In the genomic region with DNA sequence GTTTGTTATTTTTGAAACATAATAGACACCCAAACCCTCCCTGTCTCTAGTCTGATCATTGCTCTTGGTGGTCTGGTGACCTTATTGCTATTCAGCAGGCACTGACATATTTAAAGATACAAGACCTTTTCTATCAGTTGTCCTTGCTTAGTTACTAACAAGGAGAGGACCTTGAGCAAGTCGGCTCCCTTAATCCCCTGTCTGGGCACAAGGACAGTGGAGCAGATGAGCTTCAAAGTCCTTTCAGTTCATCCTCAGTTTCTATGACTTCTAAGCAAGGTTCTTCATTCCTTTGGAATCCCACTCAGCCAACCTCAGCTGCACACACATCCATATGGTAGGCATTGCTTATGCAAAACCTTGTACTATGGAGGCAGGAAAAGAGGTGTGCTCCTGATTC, we compare ENCODE assay signal across 31 mouse cellular contexts.
"Had no signal": no experiment of that assay in that cellular context is flagged by ENCODE, and none has a peak within 500 bp of the region (broad histone marks: within the 10 kb centered on the region; RNA-seq: fewer than 3 reads in every experiment).

No protein-coding gene starts in this region.

- H3K4me3 ChIP-seq: limb, embryonic 10.5 days; limb, embryonic 12.5 days; limb, embryonic 13.5 days; limb, embryonic 15.5 days; liver, embryonic 12.5 days; liver, embryonic 13.5 days; liver, embryonic 15.5 days; lung, embryonic 15.5 days; megakaryocyte, embryonic 14.5 days; midbrain, embryonic 10.5 days; midbrain, embryonic 12.5 days; midbrain, embryonic 13.5 days; midbrain, embryonic 15.5 days; myocyte; neural tube, embryonic 12.5 days; neural tube, embryonic 13.5 days had no signal

- H3K9me3 ChIP-seq: limb, embryonic 10.5 days; limb, embryonic 12.5 days; limb, embryonic 13.5 days; limb, embryonic 15.5 days; liver, embryonic 12.5 days; liver, embryonic 13.5 days; liver, embryonic 15.5 days; lung, embryonic 15.5 days; megakaryocyte, embryonic 14.5 days; midbrain, embryonic 10.5 days; midbrain, embryonic 12.5 days; midbrain, embryonic 13.5 days; midbrain, embryonic 15.5 days; neural tube, embryonic 12.5 days; neural tube, embryonic 13.5 days had no signal

- H3K9ac ChIP-seq: limb, embryonic 12.5 days; limb, embryonic 13.5 days; limb, embryonic 15.5 days; liver, embryonic 12.5 days; liver, embryonic 13.5 days; liver, embryonic 14.5 days; liver, embryonic 15.5 days; liver, postnatal 0 days; lung, embryonic 14.5 days; lung, embryonic 15.5 days; midbrain, embryonic 12.5 days; midbrain, embryonic 13.5 days; midbrain, embryonic 15.5 days; neural tube, embryonic 12.5 days; neural tube, embryonic 13.5 days had no signal

- H3K4me1 ChIP-seq: limb, embryonic 10.5 days; limb, embryonic 12.5 days; limb, embryonic 13.5 days; limb, embryonic 15.5 days; liver, embryonic 12.5 days; liver, embryonic 13.5 days; liver, embryonic 15.5 days; lung, embryonic 15.5 days; megakaryocyte, embryonic 14.5 days; midbrain, embryonic 10.5 days; midbrain, embryonic 12.5 days; midbrain, embryonic 15.5 days; neural tube, embryonic 12.5 days had no signal

- H3K27me3 ChIP-seq: limb, embryonic 12.5 days; limb, embryonic 13.5 days; limb, embryonic 15.5 days; liver, embryonic 12.5 days; liver, embryonic 13.5 days; liver, embryonic 15.5 days; lung, embryonic 15.5 days; megakaryocyte, embryonic 14.5 days; midbrain, embryonic 12.5 days; midbrain, embryonic 13.5 days; midbrain, embryonic 15.5 days; neural tube, embryonic 12.5 days; neural tube, embryonic 13.5 days had no signal

- H3K27ac ChIP-seq: limb, embryonic 10.5 days; limb, embryonic 12.5 days; limb, embryonic 13.5 days; limb, embryonic 15.5 days; liver, embryonic 12.5 days; liver, embryonic 13.5 days; liver, embryonic 14.5 days; liver, embryonic 15.5 days; lung, embryonic 15.5 days; macrophage; midbrain, embryonic 10.5 days; midbrain, embryonic 12.5 days; midbrain, embryonic 13.5 days; midbrain, embryonic 15.5 days; neural tube, embryonic 12.5 days; neural tube, embryonic 13.5 days had no signal

- DNase-seq: left cerebral cortex, postnatal 4 days; liver; liver, embryonic 13.5 days; liver, postnatal 0 days; lung, adult 18-20 months; lung, adult 2 months; lung, embryonic 14.5 days; lung, postnatal 10 days; lung, postnatal 14 days; lung, postnatal 36 days; lung, postnatal 4 days; midbrain, embryonic 14.5 days had no signal

- H3K36me3 ChIP-seq: limb, embryonic 10.5 days; limb, embryonic 12.5 days; limb, embryonic 13.5 days; limb, embryonic 15.5 days; liver, embryonic 12.5 days; liver, embryonic 13.5 days; liver, embryonic 15.5 days; lung, embryonic 15.5 days; midbrain, embryonic 15.5 days had no signal

- H3K4me2 ChIP-seq: limb, embryonic 12.5 days; limb, embryonic 13.5 days; limb, embryonic 15.5 days; liver, embryonic 11.5 days; liver, embryonic 12.5 days; liver, embryonic 13.5 days; liver, embryonic 15.5 days; lung, embryonic 14.5 days; lung, embryonic 15.5 days; midbrain, embryonic 11.5 days; midbrain, embryonic 12.5 days; midbrain, embryonic 13.5 days; midbrain, embryonic 15.5 days; neural tube, embryonic 12.5 days; neural tube, embryonic 13.5 days had no signal
